Mouse (Mus musculus): ENCODE measurements around the gene Adgra1.

- TF ChIP-seq GATA1 (IDR thresholded peaks at IDR 0.05; ENCODE audit: low read length) (no peak), TAL1 (IDR thresholded peaks at IDR 0.05; ENCODE audit: low read length) (no peak)
These were observed 36.5 kb upstream of the Adgra1 start for GRCm38 (mm10) chr7:139797186-139798109.

All from erythroblast, embryonic 14.5 days (primary cell).